Mouse (Mus musculus) limb, embryonic 13.5 days (tissue): ENCODE results near the gene D630039A03Rik. TPM values are rescaled to one million over a fixed set of nuclear protein-coding genes. Genes with fewer than 3 reads are reported as not detected.

Experiments used
- ATAC-seq: fragments of 200-750 bp; cut with Nextera tagmentation; 2 replicates; pipeline ENCODE4 v1.8.0; 2017; ENCODE audit warnings: low read depth, moderate number of reproducible peaks, moderate TSS enrichment; ENCODE audit not compliant: low FRiP score
- H3K27ac ChIP-seq: fragments of 300-500 bp; sonication (generic); 2 replicates; pipeline ENCODE4 v1.5.1; 2015; ENCODE audit warnings: inconsistent platforms, mild to moderate bottlenecking, moderate library complexity
- H3K27me3 ChIP-seq: fragments of 300-500 bp; sonication (generic); 2 replicates; pipeline ENCODE4 v1.6.1; 2015; ENCODE audit warnings: mild to moderate bottlenecking, inconsistent platforms
- H3K36me3 ChIP-seq: fragments of 300-500 bp; sonication (generic); 2 replicates; pipeline ENCODE4 v1.6.1; 2015; ENCODE audit warnings: inconsistent platforms, mild to moderate bottlenecking, moderate library complexity
- H3K4me1 ChIP-seq: fragments of 300-500 bp; sonication (generic); 2 replicates; pipeline ENCODE4 v1.6.1; 2015; ENCODE audit warnings: inconsistent platforms
- H3K4me2 ChIP-seq: fragments of 300-500 bp; sonication (generic); replicated peaks from 2 replicates; pipeline ENCODE4 v1.6.1; 2015; ENCODE audit warnings: inconsistent platforms, mild to moderate bottlenecking, moderate library complexity
- H3K4me3 ChIP-seq: fragments of 300-500 bp; sonication (generic); 2 replicates; pipeline ENCODE4 v1.5.1; 2015; ENCODE audit warnings: moderate library complexity, mild to moderate bottlenecking, inconsistent platforms
- H3K9ac ChIP-seq: fragments of 300-500 bp; sonication (generic); 2 replicates; pipeline ENCODE4 v1.6.1; 2015; ENCODE audit warnings: mild to moderate bottlenecking, inconsistent platforms
- H3K9me3 ChIP-seq: fragments of 300-500 bp; sonication (generic); 2 replicates; pipeline ENCODE4 v1.6.1; 2016; ENCODE audit warnings: inconsistent platforms
- WGBS: fragments of 180-500 bp; shearing (Covaris S2); methylation state at CpG from one replicate; pipeline ENCODE4 v1.1.7; 2015; 5-methylcytosine and 5-hydroxymethylcytosine counted together
- polyA plus RNA-seq: library from polyadenylated mRNA; unstranded; fragments of >200 nt; fragmentation: Nextera tagmentation; extraction: Ambion mirVana; gene quantifications from 2 replicates; pipeline ENCODE4 v1.2.1, GENCODE M21; 2015

Gene D630039A03Rik
- polyA plus RNA-seq, 1 experiment from 2014 or later, result 0.34 TPM

- ATAC-seq, result no peak
- Histone ChIP-seq H3K9me3 (0 out of 2 replicates have a peak, but pooled peaks cover 13% of the 10 kb centered on the region), H3K4me2 (no peak overlapping the region), H3K9ac (no peak overlapping the region), H3K27me3 (no peaks in the 10 kb centered on the region), H3K4me1 (peaks cover 29% of the 10 kb centered on the region), H3K27ac (no peak overlapping the region), H3K36me3 (peaks cover 48% of the 10 kb centered on the region), H3K4me3 (no peak overlapping the region)
- 78% methylated on average over 1 of the region's 1 CpGs for WGBS
Measured at GRCm38 (mm10) chr4:57952891-57953290, 36.8 kb upstream of the D630039A03Rik start.

DNA sequence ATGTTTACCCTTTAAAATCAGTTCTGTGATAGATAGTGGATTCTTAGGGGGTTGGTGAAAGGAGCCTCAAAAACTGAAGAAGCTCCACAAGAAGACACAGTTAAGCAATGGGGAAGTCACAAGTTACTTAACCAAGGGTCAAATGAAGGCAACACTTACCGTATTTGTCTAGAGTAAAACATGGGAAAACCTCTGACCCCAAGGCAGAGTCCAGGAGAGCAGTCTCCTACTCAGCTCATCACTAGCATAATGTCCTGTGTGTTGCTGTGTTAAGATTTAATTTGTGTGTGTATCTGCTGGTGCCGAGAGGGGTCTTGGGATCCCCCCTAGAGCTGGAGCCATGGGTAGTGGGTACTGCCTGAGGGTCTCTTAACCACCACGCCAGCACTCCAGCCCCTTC is 36.3 kb upstream of the D630039A03Rik start:
- H3K9ac ChIP-seq, result no peak overlapping the region
- peaks cover 53% of the 10 kb centered on the region for H3K36me3 ChIP-seq
- H3K4me2 ChIP-seq, result no peak overlapping the region
- H3K4me1 ChIP-seq, result peaks cover 24% of the 10 kb centered on the region
- 0 out of 2 replicates have a peak, but pooled peaks cover 13% of the 10 kb centered on the region for H3K9me3 ChIP-seq
- ATAC-seq, result no peak
- H3K4me3 ChIP-seq, result no peak overlapping the region
- WGBS, result 98% methylated on average over 3 of the region's 3 CpGs
- no peaks in the 10 kb centered on the region for H3K27me3 ChIP-seq
- H3K27ac ChIP-seq, result no peak overlapping the region

GRCm38 (mm10) chr4:57949866-57950265 is 33.8 kb upstream of the D630039A03Rik start:
- ATAC-seq, result no peak
- peaks cover 76% of the 10 kb centered on the region for H3K36me3 ChIP-seq

DNA sequence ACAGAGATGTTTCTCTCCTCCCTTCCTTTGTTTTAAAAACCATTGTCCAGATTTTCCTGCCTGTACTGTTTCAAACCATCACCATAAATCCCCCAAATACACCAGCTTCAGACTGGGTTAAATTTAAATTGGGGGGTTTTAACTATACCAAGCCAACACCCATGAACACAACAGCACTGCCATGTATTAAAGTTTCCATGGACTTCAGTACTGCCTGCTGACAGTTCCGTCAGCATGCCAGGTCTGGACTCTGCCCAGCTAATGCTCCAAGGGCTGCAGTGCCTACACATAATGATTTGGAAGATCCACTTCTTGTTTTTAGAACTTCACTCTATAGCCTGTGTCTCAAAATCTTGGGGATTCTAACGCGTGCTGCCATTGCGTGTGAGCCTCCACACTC is 31.4 kb upstream of the D630039A03Rik start:
- no peak overlapping the region for H3K9ac ChIP-seq

More at GRCm38 (mm10) chr4:57949866-57950265, 33.8 kb upstream of the D630039A03Rik start:
- Histone ChIP-seq H3K9me3 (0 out of 2 replicates have a peak, but pooled peaks cover 13% of the 10 kb centered on the region), H3K4me3 (no peak overlapping the region), H3K4me2 (no peak overlapping the region), H3K27ac (no peak overlapping the region), H3K9ac (no peak overlapping the region), H3K27me3 (no peaks in the 10 kb centered on the region), H3K4me1 (peaks cover 14% of the 10 kb centered on the region)
- 95% methylated on average over 6 of the region's 6 CpGs for WGBS

DNA sequence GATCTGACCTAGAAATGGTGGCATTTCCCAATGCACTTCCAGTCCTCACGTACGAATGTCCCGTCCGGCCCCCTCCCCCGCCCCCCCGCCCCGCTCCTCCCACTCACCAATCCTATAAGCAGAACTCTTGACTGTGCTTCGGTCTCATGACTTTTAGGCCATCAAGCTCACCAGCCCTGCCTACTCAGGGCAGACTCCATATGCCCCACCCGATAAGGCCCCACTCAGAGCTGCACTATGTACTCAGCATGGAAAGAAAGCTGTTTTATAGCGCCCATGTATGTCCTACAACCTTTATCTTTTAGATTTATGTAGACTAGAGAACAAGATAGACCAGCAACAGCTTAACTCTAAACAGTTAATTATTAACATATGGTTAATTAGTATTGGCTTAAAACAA is 30.9 kb upstream of the D630039A03Rik start:
- H3K4me3 ChIP-seq, result no peak overlapping the region
- no peaks in the 10 kb centered on the region for H3K27me3 ChIP-seq
- H3K4me1 ChIP-seq, result no peaks in the 10 kb centered on the region
- 0 out of 2 replicates have a peak, but pooled peaks cover 12% of the 10 kb centered on the region for H3K9me3 ChIP-seq
- ATAC-seq, result no peak
- no peak overlapping the region for H3K27ac ChIP-seq
- H3K9ac ChIP-seq, result no peak overlapping the region
- H3K4me2 ChIP-seq, result no peak overlapping the region
- 69% methylated on average over 10 of the region's 10 CpGs for WGBS
- H3K36me3 ChIP-seq, result peaks cover 97% of the 10 kb centered on the region

More for the DNA sequence above, 31.4 kb upstream of the D630039A03Rik start:
- H3K36me3 ChIP-seq, result peaks cover 97% of the 10 kb centered on the region
- ATAC-seq, result no peak
- H3K4me1 ChIP-seq, result no peaks in the 10 kb centered on the region
- H3K4me3 ChIP-seq, result no peak overlapping the region
- no peak overlapping the region for H3K4me2 ChIP-seq
- H3K27ac ChIP-seq, result no peak overlapping the region
- whole genome bisulfite sequencing, result 90% methylated on average over 4 of the region's 4 CpGs
- no peaks in the 10 kb centered on the region for H3K27me3 ChIP-seq
- H3K9me3 ChIP-seq, result 0 out of 2 replicates have a peak, but pooled peaks cover 13% of the 10 kb centered on the region

GRCm38 (mm10) chr4:57942892-57943291 is 26.8 kb upstream of the D630039A03Rik start:
- no peaks in the 10 kb centered on the region for H3K27me3 ChIP-seq
- H3K27ac ChIP-seq, result no peak overlapping the region
- no peaks in the 10 kb centered on the region for H3K4me1 ChIP-seq
- no peak overlapping the region for H3K4me3 ChIP-seq
- H3K9ac ChIP-seq, result no peak overlapping the region
- peaks cover 59% of the 10 kb centered on the region for H3K36me3 ChIP-seq
- 90% methylated on average over 2 of the region's 2 CpGs for WGBS
- H3K4me2 ChIP-seq, result no peak overlapping the region
- ATAC-seq, result no peak
- H3K9me3 ChIP-seq, result no peaks in the 10 kb centered on the region

DNA sequence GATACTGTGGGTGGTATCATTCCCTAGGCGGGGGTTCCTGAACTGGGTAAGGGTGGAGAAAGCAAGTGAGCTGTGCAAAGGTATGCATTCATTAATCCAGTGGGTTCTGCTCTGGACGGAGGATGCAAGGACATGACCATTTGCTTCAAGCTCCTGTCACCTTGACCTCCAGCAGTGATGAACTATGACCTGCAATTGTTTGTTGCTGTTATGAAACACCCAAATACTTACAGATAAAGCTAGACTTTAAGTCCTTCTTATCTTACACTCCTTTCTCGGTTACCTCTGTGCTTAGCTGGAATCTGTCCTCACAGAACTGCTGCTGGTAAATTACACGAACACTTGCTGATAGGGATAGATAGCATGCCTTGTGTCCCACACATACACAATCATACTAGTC is 24.5 kb upstream of the D630039A03Rik start:
- Histone ChIP-seq H3K4me3 (no peak overlapping the region), H3K36me3 (peaks cover 39% of the 10 kb centered on the region), H3K4me2 (no peak overlapping the region), H3K4me1 (no peaks in the 10 kb centered on the region), H3K27me3 (no peaks in the 10 kb centered on the region), H3K27ac (no peak overlapping the region), H3K9ac (no peak overlapping the region), H3K9me3 (no peaks in the 10 kb centered on the region)
- WGBS, result 85% methylated on average over 4 of the region's 4 CpGs
- no peak for ATAC-seq

- Histone ChIP-seq H3K27ac (no peak overlapping the region), H3K9me3 (peaks cover 1% of the 10 kb centered on the region; the same call in 1 of the 2 replicates), H3K36me3 (peaks cover 6% of the 10 kb centered on the region; the same call in 1 of the 2 replicates), H3K9ac (no peak overlapping the region), H3K4me2 (no peak overlapping the region), H3K4me1 (no peaks in the 10 kb centered on the region), H3K27me3 (no peaks in the 10 kb centered on the region), H3K4me3 (no peak overlapping the region)
- 79% methylated on average over 6 of the region's 6 CpGs for WGBS
- no peak for ATAC-seq
Measured at GRCm38 (mm10) chr4:57937292-57937691, 21.2 kb upstream of the D630039A03Rik start.

GRCm38 (mm10) chr4:57934181-57934580 is 18.1 kb upstream of the D630039A03Rik start:
- Histone ChIP-seq H3K9me3 (peaks cover 4% of the 10 kb centered on the region; the same call in 1 of the 2 replicates), H3K9ac (no peak overlapping the region), H3K27me3 (no peaks in the 10 kb centered on the region), H3K27ac (no peak overlapping the region), H3K4me2 (no peak overlapping the region), H3K4me3 (no peak overlapping the region), H3K4me1 (no peaks in the 10 kb centered on the region), H3K36me3 (no peaks in the 10 kb centered on the region)
- no peak for ATAC-seq
- WGBS, result 79% methylated on average over 5 of the region's 5 CpGs

- Histone ChIP-seq H3K4me2 (no peak overlapping the region), H3K27me3 (no peaks in the 10 kb centered on the region), H3K4me3 (no peak overlapping the region), H3K27ac (no peak overlapping the region), H3K36me3 (no peaks in the 10 kb centered on the region), H3K9me3 (peaks cover 4% of the 10 kb centered on the region; the same call in 1 of the 2 replicates), H3K4me1 (no peaks in the 10 kb centered on the region), H3K9ac (no peak overlapping the region)
- ATAC-seq, result no peak
- 78% methylated on average over 5 of the region's 5 CpGs for WGBS
Measured at GRCm38 (mm10) chr4:57930559-57931170, 14.6 kb upstream of the D630039A03Rik start.

DNA sequence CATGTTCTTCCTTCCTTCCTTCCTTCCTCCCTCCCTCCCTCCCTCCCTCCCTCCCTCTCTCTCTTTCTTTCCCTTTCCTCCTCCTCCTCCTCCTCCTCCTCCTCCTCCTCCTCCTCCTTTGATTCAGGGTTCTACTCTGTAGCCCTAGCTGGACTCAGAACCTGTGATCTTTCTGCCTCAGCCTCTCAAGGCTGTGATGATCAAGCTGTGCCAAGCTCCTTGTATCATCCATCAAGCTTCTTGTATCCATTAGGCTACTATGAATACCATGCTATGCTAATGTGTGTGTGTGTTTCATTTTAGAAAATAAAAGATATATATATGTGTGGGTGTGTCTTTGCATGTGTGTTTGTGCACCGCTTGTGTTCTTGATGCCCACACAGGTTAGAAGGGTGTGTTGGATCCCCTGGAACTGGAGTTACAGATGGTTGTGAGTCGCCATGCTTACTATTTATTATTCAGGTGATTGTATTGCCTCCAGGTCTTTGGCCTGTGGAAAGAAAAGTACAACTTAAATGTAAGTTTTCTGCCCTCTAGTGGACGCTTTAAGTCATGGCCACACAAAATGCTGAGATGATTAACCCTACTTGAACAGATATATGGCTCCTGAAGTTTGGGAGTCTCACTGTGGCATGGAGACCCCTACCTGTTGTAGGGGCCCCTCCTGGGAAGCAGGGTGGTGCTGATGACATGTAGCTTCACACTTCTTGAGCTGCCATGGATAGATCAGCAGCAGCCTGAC is 11.5 kb upstream of the D630039A03Rik start:
- Histone ChIP-seq H3K9ac (no peak overlapping the region), H3K27me3 (no peaks in the 10 kb centered on the region), H3K36me3 (no peaks in the 10 kb centered on the region), H3K4me3 (no peak overlapping the region), H3K27ac (no peak overlapping the region), H3K9me3 (peaks cover 4% of the 10 kb centered on the region; the same call in 1 of the 2 replicates), H3K4me1 (0 out of 2 replicates have a peak, but pooled peaks cover 8% of the 10 kb centered on the region), H3K4me2 (no peak overlapping the region)
- ATAC-seq, result no peak
- WGBS, result 19% methylated on average over 3 of the region's 3 CpGs

GRCm38 (mm10) chr4:57924556-57925071 is 8.5 kb upstream of the D630039A03Rik start:
- no peak overlapping the region for H3K4me3 ChIP-seq
- 70% methylated on average over 6 of the region's 6 CpGs for WGBS

More at GRCm38 (mm10) chr4:57924556-57925071, 8.5 kb upstream of the D630039A03Rik start:
- Histone ChIP-seq H3K4me1 (peaks cover 24% of the 10 kb centered on the region), H3K4me2 (no peak overlapping the region), H3K9ac (no peak overlapping the region), H3K27me3 (no peaks in the 10 kb centered on the region), H3K36me3 (no peaks in the 10 kb centered on the region), H3K9me3 (no peaks in the 10 kb centered on the region), H3K27ac (no peak overlapping the region)
- no peak for ATAC-seq
